ENCODE assay signal across 7 mouse cellular contexts in the genomic region with DNA sequence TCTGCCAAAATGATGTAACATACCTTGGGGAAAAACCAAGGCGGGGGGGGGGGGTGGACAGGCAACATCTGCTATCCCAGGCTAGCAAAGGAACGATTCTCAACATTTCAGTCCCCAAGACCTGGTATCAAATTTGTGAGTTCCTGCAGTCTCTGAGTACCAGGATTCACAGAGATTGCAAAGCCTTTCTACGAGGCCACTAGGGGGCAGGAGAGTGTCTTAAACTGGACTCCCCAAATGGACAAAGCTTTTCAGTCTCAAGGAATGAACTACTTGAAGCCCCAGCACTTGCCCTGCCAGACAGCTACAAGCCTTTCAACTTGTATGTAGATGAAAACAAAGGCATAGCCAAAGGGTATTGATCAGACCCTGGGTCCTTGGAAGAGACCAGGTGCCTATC. TPM values are rescaled to one million over a fixed set of nuclear protein-coding genes. Genes with fewer than 3 reads are reported as not detected.
DNase-seq lines count a peak whose midpoint lies in the region.

No protein-coding gene starts in this region.

- peak; percentile 82 for DNase-seq in B cell, adult 2 months
- peak; percentile 34 to 51 for DNase-seq in CD8-positive naive resting alpha-beta T cell, adult 2 months (ENCODE audit: low read depth in 2 of 2, low spot score in 2 of 2)
- DNase-seq in c-Kit-positive CD71-negative TER-119-negative erythroid progenitor cells, embryonic 14.5 days (ENCODE audit: low read depth): peak; percentile 81
- peak; percentile 63 for DNase-seq in gastrocnemius, adult 18-20 months (ENCODE audit: low spot score)
- peak; percentile 35 to 73 for DNase-seq in layer of hippocampus, adult 8-10 months (ENCODE audit: low spot score in 2 of 2)
- peak; percentile 65 for DNase-seq in lung, postnatal 25 days (ENCODE audit: low spot score)
- DNase-seq in spleen, adult 12 weeks (ENCODE audit: low spot score): peak; percentile 42

RNA-seq across cellular contexts. Expression of gene Rdh11, which starts 1.3 kb away (rescaled TPM):
- 1 to 10 TPM; 1.9 to 2.7 TPM for total RNA-seq in gastrocnemius, adult 18-20 months (2021)
- total RNA-seq in layer of hippocampus, adult 8-10 months (2022): 10 to 100 TPM; 18.5 to 23.9 (median 22.2) TPM

RNA-seq across cellular contexts. Expression of gene Rdh12, which starts 15.3 kb away (rescaled TPM):
- total RNA-seq in gastrocnemius, adult 18-20 months (2021): under 1 TPM in 1 of 2 experiments, not detected in 1; 0.09 TPM
- total RNA-seq in layer of hippocampus, adult 8-10 months (2022): 1 to 10 TPM; 2.5 to 3.4 (median 3.2) TPM

RNA-seq across cellular contexts. Expression of gene Vti1b, which starts 21.0 kb away (rescaled TPM):
- total RNA-seq in gastrocnemius, adult 18-20 months (2021): 10 to 100 TPM; 83.3 to 97.1 TPM
- 100 to 1,000 TPM; 161 to 184 (median 167) TPM for total RNA-seq in layer of hippocampus, adult 8-10 months (2022)

Comparison
In these comparisons a context has a peak if more than half of its experiments do, and no peak if none do; other contexts are left out.
1. Peak in every context shown above with its lines: DNase-seq.
2. RNA of gene Rdh11, which starts 1.3 kb away (total RNA-seq): 18.5 to 23.9 TPM in layer of hippocampus, adult 8-10 months; 1.9 to 2.7 TPM in gastrocnemius, adult 18-20 months; every median in the first group is over 4 times any median in the second.